Mouse (Mus musculus): ENCODE measurements around the gene Gm17657. TPM values are rescaled to one million over a fixed set of nuclear protein-coding genes. Genes with fewer than 3 reads are reported as not detected.

Gene Gm17657
- polyA plus RNA-seq, 1 experiment from 2014 or later, result not detected

DNA sequence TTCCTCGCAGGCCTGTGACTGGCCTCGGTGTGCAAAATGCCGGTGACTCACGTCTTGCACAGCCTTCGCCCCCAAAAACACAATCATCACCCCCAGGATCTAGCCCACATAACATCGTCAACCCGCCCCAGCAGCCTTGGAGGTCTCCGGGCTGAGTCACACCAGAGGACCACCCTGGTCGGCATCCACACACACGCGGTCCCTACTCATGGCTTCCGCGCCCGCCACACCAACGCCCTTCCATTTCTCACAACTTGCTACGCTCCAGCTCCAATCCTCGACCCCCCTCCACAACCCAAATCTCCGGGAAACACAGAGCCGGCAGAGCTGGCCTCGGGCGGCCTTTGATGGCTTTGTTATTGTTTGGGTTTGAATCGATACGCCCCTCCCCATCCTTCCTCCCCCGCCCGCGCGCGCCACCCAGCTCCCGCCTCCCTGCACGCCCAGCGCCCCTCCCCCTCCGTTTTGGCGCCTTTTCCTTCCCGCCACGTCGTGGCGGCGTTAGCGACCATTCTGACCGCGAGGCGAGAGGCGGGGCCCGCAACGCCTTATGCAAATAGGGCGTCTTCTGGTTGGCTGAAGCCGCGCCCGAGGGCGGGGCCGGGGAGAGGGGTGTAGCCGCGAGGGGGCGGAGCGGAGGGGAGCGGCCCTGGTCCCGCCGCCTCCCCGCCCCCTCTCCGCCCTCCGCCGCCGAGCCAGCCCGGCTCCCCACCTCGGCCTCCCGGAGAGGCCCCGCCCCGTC, 59.3 kb downstream of the Gm17657 start:
- under 1% methylated on average over 56 of the region's 68 CpGs for WGBS
- peak; percentile 92 for ATAC-seq (ENCODE audit: insufficient number of reproducible peaks, insufficient read depth, low FRiP score, low read depth)

DNA sequence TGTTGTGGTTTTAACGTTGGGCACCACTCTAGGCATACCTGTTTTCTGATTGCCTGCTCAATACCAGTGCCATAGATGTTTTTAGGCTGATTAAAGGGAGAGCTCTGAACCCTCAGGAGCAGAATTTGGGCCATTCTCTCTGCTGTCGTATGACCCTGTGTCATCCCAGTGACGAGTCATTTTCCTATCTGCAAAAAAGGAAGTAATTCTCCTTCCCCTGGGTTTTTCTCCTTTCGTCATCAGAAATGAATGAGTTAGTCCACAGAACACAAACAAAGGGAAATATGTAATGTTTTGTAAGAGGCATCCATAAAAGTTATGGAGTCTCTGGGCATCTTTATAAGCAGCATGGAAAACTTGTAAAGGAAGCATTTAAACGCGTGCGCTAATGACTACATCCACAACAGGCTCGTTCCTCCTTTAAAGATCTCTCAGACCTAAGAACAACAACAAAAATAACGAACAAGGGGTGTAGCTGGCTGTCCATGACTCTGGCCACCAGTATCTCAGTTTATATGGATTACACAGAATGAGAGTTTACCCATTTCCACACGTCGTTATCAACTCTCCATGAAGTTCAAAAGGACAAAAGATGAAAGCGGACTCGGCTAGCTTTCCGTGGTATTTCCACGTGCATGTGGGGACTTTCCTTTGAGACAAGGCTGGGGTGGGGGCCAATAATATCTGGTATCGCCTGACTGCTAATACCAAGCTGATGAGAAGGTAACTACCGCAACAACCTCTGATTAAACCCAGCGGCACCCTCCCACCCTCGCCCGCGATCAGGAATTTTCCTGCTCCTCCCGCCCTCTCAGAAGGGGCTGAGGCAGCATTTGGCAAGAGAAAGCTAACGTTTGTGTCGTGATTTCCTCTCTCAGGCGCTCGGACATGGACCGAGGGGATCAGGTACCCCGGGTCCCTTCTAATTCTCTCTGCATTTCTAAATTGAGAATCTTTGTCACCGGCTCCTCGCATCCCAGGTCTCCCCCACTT, 60.2 kb downstream of the Gm17657 start:
- Histone ChIP-seq H3K27ac (ENCODE audit: low read length) (peak overlapping the region; percentile 86), H3K9me3 (ENCODE audit: control insufficient read depth, low read depth, low read length) (no peaks in the 10 kb centered on the region), H3K4me3 (ENCODE audit: low read depth, low read length) (peak overlapping the region; percentile 53), H3K9ac (replicated peaks; ENCODE audit: low read depth, low read length) (peak overlapping the region; percentile 60), H3K4me1 (ENCODE audit: control insufficient read depth, insufficient read depth, low read length) (peaks cover 14% of the 10 kb centered on the region), H3K27me3 (ENCODE audit: control insufficient read depth, insufficient read depth, low read length) (no peaks in the 10 kb centered on the region), H3K4me2 (replicated peaks; ENCODE audit: low read depth, low read length) (peak overlapping the region; percentile 69), H3K36me3 (ENCODE audit: control insufficient read depth, insufficient read depth, low read length) (peaks cover 8% of the 10 kb centered on the region; the same call in 1 of the 2 replicates)
- 7% methylated on average over 30 of the region's 30 CpGs for WGBS
- ATAC-seq (ENCODE audit: insufficient number of reproducible peaks, insufficient read depth, low FRiP score, low read depth), result no peak

More for the DNA sequence above, 59.3 kb downstream of the Gm17657 start:
- Histone ChIP-seq H3K9me3 (ENCODE audit: control insufficient read depth, low read depth, low read length) (no peaks in the 10 kb centered on the region), H3K4me1 (ENCODE audit: control insufficient read depth, insufficient read depth, low read length) (peaks cover 14% of the 10 kb centered on the region), H3K27ac (ENCODE audit: low read length) (peak overlapping the region; percentile 86), H3K27me3 (ENCODE audit: control insufficient read depth, insufficient read depth, low read length) (no peaks in the 10 kb centered on the region), H3K4me3 (ENCODE audit: low read depth, low read length) (peak overlapping the region; percentile 82), H3K4me2 (replicated peaks; ENCODE audit: low read depth, low read length) (peak overlapping the region; percentile 69), H3K36me3 (ENCODE audit: control insufficient read depth, insufficient read depth, low read length) (peaks cover 9% of the 10 kb centered on the region; the same call in 1 of the 2 replicates), H3K9ac (replicated peaks; ENCODE audit: low read depth, low read length) (peak overlapping the region; percentile 81)

DNA sequence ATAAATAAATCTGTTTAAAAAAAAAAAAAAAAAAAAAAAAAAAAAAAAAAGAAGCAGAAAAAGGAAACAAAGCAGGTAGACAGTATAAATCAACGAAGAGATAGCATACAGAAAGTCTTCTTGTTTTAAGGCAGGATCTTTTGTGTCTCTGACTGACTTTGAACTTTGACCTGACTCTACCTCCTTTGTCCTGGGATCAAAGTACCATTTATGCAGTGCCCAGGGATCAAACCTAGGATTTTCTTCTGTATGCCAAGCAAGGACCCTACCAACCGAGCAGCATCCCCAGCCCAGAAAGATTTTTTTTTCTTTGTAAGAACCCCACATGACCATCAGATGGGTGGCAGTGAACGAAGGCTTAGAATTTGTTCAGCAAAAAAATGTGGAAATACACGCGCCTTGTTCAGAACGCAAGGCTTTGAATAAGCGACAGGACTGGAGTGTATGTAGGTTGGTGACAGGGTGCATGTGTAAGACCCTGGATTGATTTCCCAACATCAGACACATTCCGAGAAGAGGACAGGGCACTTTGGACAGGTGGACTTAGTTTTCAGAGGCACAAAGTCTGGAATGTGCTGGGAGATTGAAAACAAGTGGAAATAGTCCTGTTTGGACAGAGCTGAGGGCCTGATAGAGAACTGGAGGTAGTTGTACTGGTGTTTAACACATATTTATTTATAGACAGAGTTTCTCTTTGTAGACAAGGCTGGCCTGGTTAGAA, 61.0 kb downstream of the Gm17657 start:
- Histone ChIP-seq H3K36me3 (ENCODE audit: control insufficient read depth, insufficient read depth, low read length) (no peaks in the 10 kb centered on the region), H3K9me3 (ENCODE audit: control insufficient read depth, low read depth, low read length) (no peaks in the 10 kb centered on the region), H3K4me2 (replicated peaks; ENCODE audit: low read depth, low read length) (no peak overlapping the region; the same call in 1 of the 2 replicates), H3K27me3 (ENCODE audit: control insufficient read depth, insufficient read depth, low read length) (no peaks in the 10 kb centered on the region), H3K4me3 (ENCODE audit: low read depth, low read length) (no peak overlapping the region), H3K9ac (replicated peaks; ENCODE audit: low read depth, low read length) (no peak overlapping the region), H3K27ac (ENCODE audit: low read length) (no peak overlapping the region), H3K4me1 (ENCODE audit: control insufficient read depth, insufficient read depth, low read length) (peaks cover 12% of the 10 kb centered on the region)
- WGBS, result 80% methylated on average over 8 of the region's 8 CpGs
- no peak for ATAC-seq (ENCODE audit: insufficient number of reproducible peaks, insufficient read depth, low FRiP score, low read depth)

DNA sequence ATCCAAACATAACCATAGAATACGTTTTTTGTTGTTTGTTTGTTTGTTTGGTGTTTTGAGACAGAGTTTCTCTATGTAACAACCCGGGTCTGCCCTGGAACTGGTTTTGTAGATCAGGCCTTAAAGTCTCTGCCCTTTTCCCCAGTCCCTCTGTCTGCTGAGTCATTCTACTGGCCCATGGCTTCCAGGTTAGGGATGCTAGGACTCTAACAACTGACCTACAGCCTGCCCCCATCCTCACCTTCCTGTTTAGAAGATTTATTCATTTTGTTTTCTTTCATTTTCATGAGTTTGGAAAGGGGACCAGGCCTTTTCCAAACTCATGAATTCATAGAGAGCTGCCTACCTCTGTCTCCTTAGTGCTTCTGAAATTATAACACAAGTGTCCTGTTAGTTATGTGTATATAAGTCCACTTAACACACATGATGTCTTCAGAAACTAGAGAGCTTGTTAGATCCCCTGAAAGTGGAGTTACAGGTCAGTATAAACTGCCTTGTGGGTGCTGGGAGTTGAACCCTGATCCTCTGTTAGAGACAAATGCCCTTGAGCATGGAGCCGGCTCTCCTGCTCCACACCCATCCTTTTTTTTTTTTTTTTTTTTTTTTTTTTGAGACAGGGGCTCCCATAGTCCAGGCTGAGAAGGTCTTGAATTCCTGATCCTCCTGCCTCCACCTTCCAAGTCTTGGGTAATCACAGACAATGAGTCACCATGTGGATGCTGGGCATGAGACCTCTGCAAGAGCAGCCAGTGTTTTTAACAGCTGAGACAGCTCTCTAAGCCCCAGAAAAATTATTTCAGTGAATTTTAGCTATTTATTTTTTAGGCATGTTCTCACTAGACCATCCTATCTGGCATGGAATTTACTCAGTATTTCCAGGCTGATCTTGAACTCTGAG, 63.9 kb downstream of the Gm17657 start:
- WGBS, result 74% methylated on average over 3 of the region's 3 CpGs
- H3K4me2 ChIP-seq (replicated peaks; ENCODE audit: low read depth, low read length), result no peak overlapping the region
- ATAC-seq (ENCODE audit: insufficient number of reproducible peaks, insufficient read depth, low FRiP score, low read depth), result no peak
- H3K9ac ChIP-seq (replicated peaks; ENCODE audit: low read depth, low read length), result no peak overlapping the region
- no peaks in the 10 kb centered on the region for H3K27me3 ChIP-seq (ENCODE audit: control insufficient read depth, insufficient read depth, low read length)
- no peak overlapping the region for H3K27ac ChIP-seq (ENCODE audit: low read length)
- no peaks in the 10 kb centered on the region for H3K36me3 ChIP-seq (ENCODE audit: control insufficient read depth, insufficient read depth, low read length)
- 0 out of 2 replicates have a peak, but pooled peaks cover 7% of the 10 kb centered on the region for H3K4me1 ChIP-seq (ENCODE audit: control insufficient read depth, insufficient read depth, low read length)
- no peaks in the 10 kb centered on the region for H3K9me3 ChIP-seq (ENCODE audit: control insufficient read depth, low read depth, low read length)
- no peak overlapping the region for H3K4me3 ChIP-seq (ENCODE audit: low read depth, low read length)

DNA sequence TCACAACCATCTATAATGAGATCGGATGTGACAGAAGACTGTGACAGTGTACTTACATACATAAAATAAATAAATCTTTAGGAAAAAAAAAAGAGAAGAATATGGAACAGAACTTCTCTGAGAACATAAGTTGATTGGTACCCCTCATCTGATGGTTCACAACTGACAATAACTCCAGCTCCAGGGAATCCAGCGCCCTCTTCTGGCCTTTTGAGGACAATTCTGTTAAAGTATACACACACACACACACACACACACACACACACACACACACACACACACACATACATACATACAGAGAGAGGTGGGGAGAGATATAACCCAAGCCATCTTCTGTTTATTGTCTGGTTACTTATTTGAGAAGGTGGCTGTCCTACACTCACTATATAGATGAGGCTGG, 65.0 kb downstream of the Gm17657 start:
- Histone ChIP-seq H3K27ac (ENCODE audit: low read length) (no peak overlapping the region), H3K9me3 (ENCODE audit: control insufficient read depth, low read depth, low read length) (no peaks in the 10 kb centered on the region), H3K36me3 (ENCODE audit: control insufficient read depth, insufficient read depth, low read length) (no peaks in the 10 kb centered on the region), H3K4me2 (replicated peaks; ENCODE audit: low read depth, low read length) (no peak overlapping the region), H3K4me1 (ENCODE audit: control insufficient read depth, insufficient read depth, low read length) (0 out of 2 replicates have a peak, but pooled peaks cover 7% of the 10 kb centered on the region), H3K4me3 (ENCODE audit: low read depth, low read length) (no peak overlapping the region), H3K27me3 (ENCODE audit: control insufficient read depth, insufficient read depth, low read length) (no peaks in the 10 kb centered on the region), H3K9ac (replicated peaks; ENCODE audit: low read depth, low read length) (no peak overlapping the region)
- WGBS, result 88% methylated on average over 2 of the region's 2 CpGs
- no peak for ATAC-seq (ENCODE audit: insufficient number of reproducible peaks, insufficient read depth, low FRiP score, low read depth)

DNA sequence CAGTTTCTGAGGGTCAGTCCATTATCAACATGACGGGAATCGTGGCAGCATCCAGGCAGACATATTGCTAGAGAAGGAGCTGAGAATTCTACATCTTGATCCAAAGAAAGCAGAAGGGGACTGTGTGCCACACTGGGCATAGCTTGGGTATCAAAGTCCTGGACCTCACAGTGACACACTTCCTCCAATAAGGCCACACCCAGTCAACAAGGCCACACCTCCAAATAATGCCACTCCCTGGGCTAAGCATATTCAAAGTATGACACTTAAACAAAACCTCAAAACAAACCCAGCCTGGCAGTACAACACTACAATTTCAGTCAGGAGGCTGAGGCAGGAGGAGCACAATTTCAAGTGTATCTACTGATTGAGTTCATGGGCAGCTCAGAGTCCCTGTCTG, 66.2 kb downstream of the Gm17657 start:
- ATAC-seq (ENCODE audit: insufficient number of reproducible peaks, insufficient read depth, low FRiP score, low read depth), result no peak
- Histone ChIP-seq H3K9ac (replicated peaks; ENCODE audit: low read depth, low read length) (no peak overlapping the region), H3K36me3 (ENCODE audit: control insufficient read depth, insufficient read depth, low read length) (no peaks in the 10 kb centered on the region), H3K4me1 (ENCODE audit: control insufficient read depth, insufficient read depth, low read length) (no peaks in the 10 kb centered on the region), H3K4me2 (replicated peaks; ENCODE audit: low read depth, low read length) (no peak overlapping the region), H3K27me3 (ENCODE audit: control insufficient read depth, insufficient read depth, low read length) (no peaks in the 10 kb centered on the region), H3K9me3 (ENCODE audit: control insufficient read depth, low read depth, low read length) (no peaks in the 10 kb centered on the region), H3K4me3 (ENCODE audit: low read depth, low read length) (no peak overlapping the region), H3K27ac (ENCODE audit: low read length) (no peak overlapping the region)
- 93% methylated on average over 2 of the region's 2 CpGs for WGBS

DNA sequence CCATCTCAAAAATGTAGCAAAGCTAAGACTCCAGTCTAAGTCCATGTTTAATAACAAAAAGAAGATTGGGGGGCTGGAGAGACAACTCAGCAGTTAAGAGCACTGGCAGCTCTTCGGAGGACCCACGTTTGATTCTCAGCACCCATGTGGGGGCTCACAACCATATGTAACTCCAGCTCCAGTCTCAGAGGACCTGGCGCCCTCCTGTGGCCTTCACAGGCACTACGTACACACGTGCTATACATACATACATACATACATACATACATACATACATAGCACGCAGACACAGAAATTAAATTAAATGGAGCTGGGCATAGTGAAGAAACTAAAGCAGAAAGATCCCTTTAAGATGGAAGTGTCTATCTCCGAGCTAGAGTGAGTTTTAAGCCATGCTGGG, 66.8 kb downstream of the Gm17657 start:
- Histone ChIP-seq H3K27me3 (ENCODE audit: control insufficient read depth, insufficient read depth, low read length) (no peaks in the 10 kb centered on the region), H3K27ac (ENCODE audit: low read length) (no peak overlapping the region), H3K4me3 (ENCODE audit: low read depth, low read length) (no peak overlapping the region), H3K9ac (replicated peaks; ENCODE audit: low read depth, low read length) (no peak overlapping the region), H3K9me3 (ENCODE audit: control insufficient read depth, low read depth, low read length) (no peaks in the 10 kb centered on the region), H3K4me1 (ENCODE audit: control insufficient read depth, insufficient read depth, low read length) (no peaks in the 10 kb centered on the region), H3K36me3 (ENCODE audit: control insufficient read depth, insufficient read depth, low read length) (no peaks in the 10 kb centered on the region), H3K4me2 (replicated peaks; ENCODE audit: low read depth, low read length) (no peak overlapping the region)
- WGBS, result 92% methylated on average over 7 of the region's 7 CpGs
- ATAC-seq (ENCODE audit: insufficient number of reproducible peaks, insufficient read depth, low FRiP score, low read depth), result no peak

Measured in stomach, embryonic 14.5 days (tissue).